Mouse (Mus musculus): ENCODE measurements around the gene Rbbp8nl. TPM values are rescaled to one million over a fixed set of nuclear protein-coding genes. Genes with fewer than 3 reads are reported as not detected.
A peak's percentile ranks its signal among the peaks of the same experiment; 100 is the strongest.

Rbbp8nl gene
- total and polyA plus RNA-seq, 3 experiments: not detected

DNA sequence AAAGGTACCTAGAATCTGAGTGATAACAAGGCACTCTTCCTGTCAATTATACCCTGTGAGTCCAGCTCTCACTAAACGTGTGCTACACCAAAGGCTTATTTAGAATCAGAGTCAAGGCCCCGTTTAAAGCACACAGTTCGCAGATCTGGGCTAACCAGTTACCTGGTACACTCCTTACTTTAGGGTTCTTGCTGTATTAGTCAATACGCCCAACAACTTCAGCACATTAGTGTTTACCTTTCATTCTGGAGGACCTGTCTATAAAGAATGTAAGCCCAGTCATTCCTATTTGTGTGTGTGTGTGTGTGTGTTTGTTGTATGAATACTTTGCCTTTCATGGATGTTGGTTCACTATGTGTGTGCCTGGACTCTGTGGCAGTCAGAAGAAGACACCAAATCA lies 46.6 kb downstream of the Rbbp8nl start:
- Histone ChIP-seq H3K9me3 (replicated peaks; ENCODE audit: insufficient read depth, low read length) (no peaks in the 10 kb centered on the region), H3K27ac (ENCODE audit: control insufficient read depth, low read depth, low read length) (no peak overlapping the region), H3K4me3 (ENCODE audit: control insufficient read depth in 1 of 2, insufficient read depth in 1 of 2, low read depth in 2 of 2, low read length in 2 of 2) (no peak overlapping the region), H3K4me1 (ENCODE audit: control insufficient read depth in 1 of 2, insufficient read depth in 2 of 2, low read length in 2 of 2) (peaks cover 0 to 9% of the 10 kb centered on the region in 2 experiments; a peak in 2 of 4 replicates), H3K79me2 (ENCODE audit: control insufficient read depth, insufficient read depth, low read length, poor library complexity) (no peaks in the 10 kb centered on the region), H3K9ac (ENCODE audit: control insufficient read depth, low read depth, low read length, poor library complexity, severe bottlenecking) (no peak overlapping the region), H3K36me3 (ENCODE audit: control insufficient read depth in 1 of 2, insufficient read depth in 2 of 2, low read length in 2 of 2) (peaks cover 0 to 5% of the 10 kb centered on the region in 2 experiments; a peak in 2 of 4 replicates), H3K27me3 (ENCODE audit: control insufficient read depth in 1 of 2, insufficient read depth in 2 of 2, low read length in 2 of 2) (no peaks in the 10 kb centered on the region)
- DNase-seq (ENCODE audit: low read depth, low spot score): no peak
- TF ChIP-seq TBP (IDR thresholded peaks at IDR 0.05; ENCODE audit: low read depth, low read length): no peak

DNA sequence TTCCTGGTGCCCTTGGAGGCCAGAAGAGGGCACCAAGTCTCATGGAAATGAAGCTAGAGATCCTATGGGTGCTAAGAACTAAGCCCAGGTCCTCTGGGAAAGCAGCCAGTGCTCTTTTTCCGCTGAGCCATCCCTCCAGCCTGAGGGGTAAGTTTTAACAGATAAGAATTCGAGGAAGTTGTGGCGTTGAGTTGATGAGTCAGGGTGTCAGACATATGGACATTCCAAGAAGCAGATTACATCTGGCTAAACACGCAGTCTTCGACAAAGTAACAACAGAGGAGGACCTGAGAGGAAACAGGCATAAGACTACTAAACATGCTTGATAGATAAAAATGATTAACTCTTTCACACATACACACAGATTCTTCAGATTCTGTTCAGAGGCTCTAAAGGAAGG lies 51.1 kb downstream of the Rbbp8nl start:
- peak overlapping the region; percentile 56 for H3K27ac ChIP-seq (ENCODE audit: control insufficient read depth, low read depth, low read length)

More for the DNA sequence above, 51.1 kb downstream of the Rbbp8nl start:
- H3K9me3 ChIP-seq (replicated peaks; ENCODE audit: insufficient read depth, low read length): no peaks in the 10 kb centered on the region
- no peak overlapping the region for H3K4me3 ChIP-seq (ENCODE audit: control insufficient read depth in 1 of 2, insufficient read depth in 1 of 2, low read depth in 2 of 2, low read length in 2 of 2)
- peak; percentile 79 for DNase-seq (ENCODE audit: low read depth, low spot score)
- TF ChIP-seq MYC (IDR thresholded peaks at IDR 0.05; ENCODE audit: low read depth, low read length): peak; percentile 59; the same call in 1 of the 2 replicates
- TF ChIP-seq BHLHE40 (IDR thresholded peaks at IDR 0.05; ENCODE audit: borderline replicate concordance, low read depth, low read length): no peak
- TF ChIP-seq MAZ (IDR thresholded peaks at IDR 0.05; ENCODE audit: low read depth, low read length): 0 out of 2 replicates have a peak, but pooled peaks have one; percentile 23
- TF ChIP-seq NELFE (IDR thresholded peaks at IDR 0.05; ENCODE audit: low read depth, low read length): no peak
- peak; percentile 67 for TF ChIP-seq TCF12 (IDR thresholded peaks at IDR 0.05; ENCODE audit: low read depth, low read length)
- TF ChIP-seq UBTF (IDR thresholded peaks at IDR 0.05; ENCODE audit: borderline replicate concordance, insufficient read depth, low read depth, low read length): no peak
- TF ChIP-seq ELF1 (IDR thresholded peaks at IDR 0.05; ENCODE audit: low read depth, low read length): no peak
- peak; percentile 33; the same call in 1 of the 2 replicates for TF ChIP-seq MAFK (IDR thresholded peaks at IDR 0.05; ENCODE audit: borderline replicate concordance, low read depth, low read length)
- TF ChIP-seq GABPA (IDR thresholded peaks at IDR 0.05; ENCODE audit: low read depth, low read length): no peak
- peak; percentile 66; the same call in 1 of the 2 replicates for TF ChIP-seq JUND (IDR thresholded peaks at IDR 0.05; ENCODE audit: low read depth, low read length)
- peak; percentile 38; the same call in 1 of the 2 replicates for TF ChIP-seq RCOR1 (IDR thresholded peaks at IDR 0.05; ENCODE audit: low read depth, low read length)
- peak in 1 of 3 experiments; percentile 7; a peak in 1 of 6 replicates for TF ChIP-seq CTCF (IDR thresholded peaks at IDR 0.05 in 2 of 3, conservative IDR thresholded peaks at IDR 0.05 in 1 of 3; ENCODE audit: control insufficient read depth in 1 of 3, insufficient read depth in 1 of 3, low read depth in 2 of 3, low read length in 3 of 3, poor library complexity in 1 of 3, severe bottlenecking in 1 of 3)
- TF ChIP-seq GATA1 (IDR thresholded peaks at IDR 0.05; ENCODE audit: low read depth, low read length): peak; percentile 81
- no peak for TF ChIP-seq MEF2A (IDR thresholded peaks at IDR 0.05; ENCODE audit: extremely low read depth, insufficient replicate concordance, low read depth, low read length, poor library complexity, severe bottlenecking)
- TF ChIP-seq POLR2AphosphoS2 (IDR thresholded peaks at IDR 0.05; ENCODE audit: low read length): no peak
- peak; percentile 79 to 80 for TF ChIP-seq EP300 (IDR thresholded peaks at IDR 0.05; ENCODE audit: low read depth in 1 of 2, low read length in 2 of 2)
- no peak for TF ChIP-seq TBP (IDR thresholded peaks at IDR 0.05; ENCODE audit: low read depth, low read length)
- TF ChIP-seq CHD1 (IDR thresholded peaks at IDR 0.05; ENCODE audit: low read depth, low read length): no peak
- no peak for TF ChIP-seq POLR2AphosphoS5 (IDR thresholded peaks at IDR 0.05; ENCODE audit: borderline replicate concordance, low read depth, low read length)
- peak; percentile 46; the same call in 1 of the 2 replicates for TF ChIP-seq SIN3A (IDR thresholded peaks at IDR 0.05; ENCODE audit: low read length)
- no peak for TF ChIP-seq ZMIZ1 (IDR thresholded peaks at IDR 0.05; ENCODE audit: low read depth, low read length)
- TF ChIP-seq MAX (IDR thresholded peaks at IDR 0.05; ENCODE audit: low read length): peak; percentile 51; the same call in 1 of the 2 replicates
- no peak for TF ChIP-seq HCFC1 (IDR thresholded peaks at IDR 0.05; ENCODE audit: low read depth, low read length)
- TF ChIP-seq SMC3 (IDR thresholded peaks at IDR 0.05; ENCODE audit: low read depth, low read length): no peak
- TF ChIP-seq RAD21 (IDR thresholded peaks at IDR 0.05; ENCODE audit: low read depth, low read length): no peak
- TF ChIP-seq E2F4 (IDR thresholded peaks at IDR 0.05; ENCODE audit: borderline replicate concordance, low read depth, low read length): no peak
- peak; percentile 93 for TF ChIP-seq ETS1 (IDR thresholded peaks at IDR 0.05; ENCODE audit: low read depth, low read length)
- TF ChIP-seq ZNF384 (IDR thresholded peaks at IDR 0.05; ENCODE audit: low read depth, low read length): no peak
- TF ChIP-seq KAT2A (conservative IDR thresholded peaks at IDR 0.05; ENCODE audit: low read depth, low read length): no peak
- peak; percentile 73 for TF ChIP-seq TAL1 (IDR thresholded peaks at IDR 0.05; ENCODE audit: low read length)
- no peak for TF ChIP-seq CHD2 (IDR thresholded peaks at IDR 0.05; ENCODE audit: low read length)
- no peaks in the 10 kb centered on the region for H3K27me3 ChIP-seq (ENCODE audit: control insufficient read depth in 1 of 2, insufficient read depth in 2 of 2, low read length in 2 of 2)
- H3K9ac ChIP-seq (ENCODE audit: control insufficient read depth, low read depth, low read length, poor library complexity, severe bottlenecking): no peak overlapping the region
- H3K79me2 ChIP-seq (ENCODE audit: control insufficient read depth, insufficient read depth, low read length, poor library complexity): no peaks in the 10 kb centered on the region
- peaks cover 0 to 24% of the 10 kb centered on the region in 2 experiments; a peak in 2 of 4 replicates for H3K36me3 ChIP-seq (ENCODE audit: control insufficient read depth in 1 of 2, insufficient read depth in 2 of 2, low read length in 2 of 2)
- H3K4me1 ChIP-seq (ENCODE audit: control insufficient read depth in 1 of 2, insufficient read depth in 2 of 2, low read length in 2 of 2): peaks cover 9 to 34% of the 10 kb centered on the region in 2 experiments
